Mouse (Mus musculus) neural tube, embryonic 12.5 days (tissue): ENCODE data around the gene Ptpn9. TPM values are rescaled to one million over a fixed set of nuclear protein-coding genes. Genes with fewer than 3 reads are reported as not detected.

Source experiments
- ATAC-seq: fragments of 200-750 bp; cut with Nextera tagmentation; 2 replicates; pipeline ENCODE4 v1.8.0; 2017; ENCODE audit warnings: low read depth, mild to moderate bottlenecking, moderate TSS enrichment, moderate library complexity; ENCODE audit not compliant: low FRiP score
- H3K27ac ChIP-seq: fragments of 300-500 bp; sonication (generic); 2 replicates; pipeline ENCODE4 v1.5.1; 2016
- H3K27me3 ChIP-seq: fragments of 300-500 bp; sonication (generic); replicated peaks from 2 replicates; pipeline ENCODE4 v1.6.1; 2016; ENCODE audit warnings: mild to moderate bottlenecking
- H3K36me3 ChIP-seq: fragments of 300-500 bp; sonication (generic); 2 replicates; pipeline ENCODE4 v1.6.1; 2016; ENCODE audit warnings: mild to moderate bottlenecking
- H3K4me1 ChIP-seq: fragments of 300-500 bp; sonication (generic); 2 replicates; pipeline ENCODE4 v1.6.1; 2016
- H3K4me2 ChIP-seq: fragments of 300-500 bp; sonication (generic); replicated peaks from 2 replicates; pipeline ENCODE4 v1.6.1; 2016; ENCODE audit warnings: mild to moderate bottlenecking
- H3K4me3 ChIP-seq: fragments of 300-500 bp; sonication (generic); 2 replicates; pipeline ENCODE4 v1.5.1; 2016
- H3K9ac ChIP-seq: fragments of 300-500 bp; sonication (generic); 2 replicates; pipeline ENCODE4 v1.6.1; 2016; ENCODE audit warnings: mild to moderate bottlenecking
- H3K9me3 ChIP-seq: fragments of 300-500 bp; sonication (generic); 2 replicates; pipeline ENCODE4 v1.6.1; 2016; ENCODE audit warnings: mild to moderate bottlenecking
- WGBS: fragments of 180-500 bp; shearing (Covaris S2); methylation state at CpG from one replicate; pipeline ENCODE4 v1.1.7; 2016; 5-methylcytosine and 5-hydroxymethylcytosine counted together
- polyA plus RNA-seq: library from polyadenylated mRNA; unstranded; fragments of >200 nt; fragmentation: Nextera tagmentation; extraction: Ambion mirVana; gene quantifications from 2 replicates; pipeline ENCODE4 v1.2.1, GENCODE M21; 2016

Gene Ptpn9
- polyA plus RNA-seq, 1 experiment from 2014 or later: 35.9 TPM

GRCm38 (mm10) chr9:57056237-57056636 lies 61.5 kb downstream of the Ptpn9 start:
- Histone ChIP-seq H3K4me2 (no peak overlapping the region), H3K27ac (no peak overlapping the region), H3K36me3 (peaks cover 37% of the 10 kb centered on the region)

DNA sequence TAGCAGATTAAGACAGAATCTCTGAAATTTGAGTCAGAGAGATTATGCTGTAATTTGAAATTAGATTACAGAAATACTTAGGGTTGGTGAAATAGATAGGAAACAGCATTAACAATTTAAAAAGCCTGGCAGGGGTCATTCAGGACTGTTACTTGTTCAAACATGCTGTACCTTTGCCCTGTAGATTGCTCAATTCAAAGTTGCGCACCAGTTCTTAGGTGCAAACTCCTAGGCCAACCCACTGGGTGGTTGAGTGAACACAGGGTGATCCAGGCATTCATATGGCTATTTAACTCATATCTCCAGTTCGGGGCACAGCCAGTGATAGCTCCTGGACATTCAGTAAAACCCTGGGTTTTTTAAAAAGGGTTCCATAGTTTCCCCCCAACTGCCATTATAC lies 69.4 kb downstream of the Ptpn9 start:
- H3K9me3 ChIP-seq: no peaks in the 10 kb centered on the region
- 98% methylated on average over 2 of the region's 2 CpGs for WGBS
- H3K9ac ChIP-seq: no peak overlapping the region
- ATAC-seq: no peak
- no peaks in the 10 kb centered on the region for H3K4me1 ChIP-seq
- H3K4me2 ChIP-seq: no peak overlapping the region
- H3K36me3 ChIP-seq: peaks cover 22% of the 10 kb centered on the region
- no peak overlapping the region for H3K27ac ChIP-seq
- no peak overlapping the region for H3K4me3 ChIP-seq
- no peaks in the 10 kb centered on the region for H3K27me3 ChIP-seq

More at GRCm38 (mm10) chr9:57056237-57056636, 61.5 kb downstream of the Ptpn9 start:
- H3K4me3 ChIP-seq: no peak overlapping the region
- ATAC-seq: no peak
- WGBS: 90% methylated on average over 1 of the region's 1 CpGs
- H3K9me3 ChIP-seq: no peaks in the 10 kb centered on the region
- no peak overlapping the region for H3K9ac ChIP-seq
- H3K27me3 ChIP-seq: no peaks in the 10 kb centered on the region
- H3K4me1 ChIP-seq: no peaks in the 10 kb centered on the region

DNA sequence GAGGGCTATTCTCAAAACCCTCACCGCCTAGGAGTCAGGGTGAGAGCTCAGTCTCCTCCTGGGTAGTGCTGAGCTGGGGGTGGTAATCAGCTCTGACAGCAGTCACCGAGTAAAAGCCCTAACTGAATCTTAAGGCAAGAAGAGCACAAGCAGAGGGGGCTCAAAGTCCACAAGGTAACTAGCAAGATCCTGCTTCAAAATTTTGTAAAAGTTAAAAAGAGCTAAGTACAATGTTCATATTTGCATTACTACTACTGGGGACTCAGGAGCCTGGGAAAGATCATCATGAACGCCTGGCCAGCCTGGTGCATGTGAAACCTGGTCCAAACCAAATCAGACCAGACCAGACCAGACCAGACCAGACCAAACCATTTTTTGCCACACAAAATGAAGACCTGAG lies 73.5 kb downstream of the Ptpn9 start:
- Histone ChIP-seq H3K36me3 (no peaks in the 10 kb centered on the region), H3K4me2 (no peak overlapping the region), H3K9me3 (no peaks in the 10 kb centered on the region), H3K27ac (no peak overlapping the region), H3K4me3 (no peak overlapping the region), H3K27me3 (no peaks in the 10 kb centered on the region), H3K9ac (no peak overlapping the region), H3K4me1 (0 out of 2 replicates have a peak, but pooled peaks cover 3% of the 10 kb centered on the region)
- 77% methylated on average over 3 of the region's 3 CpGs for WGBS
- no peak for ATAC-seq

- 72% methylated on average over 1 of the region's 1 CpGs for WGBS
- Histone ChIP-seq H3K4me3 (no peak overlapping the region), H3K9ac (no peak overlapping the region), H3K27ac (no peak overlapping the region), H3K4me2 (no peak overlapping the region), H3K27me3 (no peaks in the 10 kb centered on the region), H3K9me3 (no peaks in the 10 kb centered on the region), H3K4me1 (peaks cover 18% of the 10 kb centered on the region), H3K36me3 (no peaks in the 10 kb centered on the region)
- no peak for ATAC-seq
These were observed 75.5 kb downstream of the Ptpn9 start for GRCm38 (mm10) chr9:57070262-57070661.

DNA sequence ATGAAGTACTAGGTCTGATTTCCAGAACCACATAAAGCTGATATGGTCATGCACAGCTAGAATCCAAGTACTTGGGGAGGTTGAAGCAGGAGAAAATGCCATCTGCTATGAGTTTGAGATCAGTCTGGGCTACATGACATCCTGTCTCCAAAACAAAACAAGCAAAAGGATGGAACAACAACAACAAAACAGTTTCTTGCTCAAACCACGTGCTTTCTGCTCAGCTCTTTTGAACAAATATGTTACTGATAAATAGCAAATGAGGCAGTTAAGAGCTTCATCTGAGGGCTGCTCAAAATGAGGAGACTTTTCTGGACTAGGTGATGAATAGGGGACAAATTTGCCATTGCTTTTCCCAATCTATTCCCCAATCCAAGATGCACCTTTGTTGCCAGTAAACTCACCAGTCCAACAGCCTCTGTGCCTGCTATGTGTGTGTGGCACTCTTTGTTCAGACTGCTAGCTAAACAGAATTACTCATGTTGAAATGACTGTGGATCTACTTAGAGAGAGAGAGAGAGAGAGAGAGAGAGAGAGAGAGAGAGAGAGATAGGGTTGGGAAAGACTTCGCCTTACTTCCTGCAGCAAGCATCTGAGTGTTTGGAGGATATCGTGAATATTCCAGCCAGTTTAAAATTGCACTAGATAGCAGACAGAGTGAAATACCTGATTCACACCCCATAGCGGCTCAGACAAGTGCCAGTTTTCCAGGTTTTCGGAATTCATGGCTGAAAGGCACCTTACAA lies 76.2 kb downstream of the Ptpn9 start:
- H3K27ac ChIP-seq: no peak overlapping the region
- no peak for ATAC-seq
- WGBS: 29% methylated on average over 5 of the region's 5 CpGs
- H3K4me3 ChIP-seq: peak overlapping the region; percentile 79
- H3K27me3 ChIP-seq: no peaks in the 10 kb centered on the region
- no peaks in the 10 kb centered on the region for H3K9me3 ChIP-seq
- H3K36me3 ChIP-seq: no peaks in the 10 kb centered on the region
- H3K4me2 ChIP-seq: peak overlapping the region; percentile 94
- peak overlapping the region; percentile 48 for H3K9ac ChIP-seq
- H3K4me1 ChIP-seq: peaks cover 18% of the 10 kb centered on the region

- Histone ChIP-seq H3K27me3 (no peaks in the 10 kb centered on the region), H3K4me1 (peaks cover 18% of the 10 kb centered on the region), H3K4me2 (peak within 1 kb of the TSS; percentile 94), H3K4me3 (peak within 1 kb of the TSS; percentile 79), H3K9ac (peak within 1 kb of the TSS; percentile 76), H3K27ac (peak within 1 kb of the TSS; percentile 88), H3K9me3 (no peaks in the 10 kb centered on the region), H3K36me3 (no peaks in the 10 kb centered on the region)
- under 1% methylated on average over 34 of the region's 34 CpGs for WGBS
- ATAC-seq: no peak
These were observed 77.2 kb downstream of the Ptpn9 start, which contains the start of gene Sin3a for GRCm38 (mm10) chr9:57071801-57072351. Gene Sin3a (plus strand): TSS chr9:57072040.

DNA sequence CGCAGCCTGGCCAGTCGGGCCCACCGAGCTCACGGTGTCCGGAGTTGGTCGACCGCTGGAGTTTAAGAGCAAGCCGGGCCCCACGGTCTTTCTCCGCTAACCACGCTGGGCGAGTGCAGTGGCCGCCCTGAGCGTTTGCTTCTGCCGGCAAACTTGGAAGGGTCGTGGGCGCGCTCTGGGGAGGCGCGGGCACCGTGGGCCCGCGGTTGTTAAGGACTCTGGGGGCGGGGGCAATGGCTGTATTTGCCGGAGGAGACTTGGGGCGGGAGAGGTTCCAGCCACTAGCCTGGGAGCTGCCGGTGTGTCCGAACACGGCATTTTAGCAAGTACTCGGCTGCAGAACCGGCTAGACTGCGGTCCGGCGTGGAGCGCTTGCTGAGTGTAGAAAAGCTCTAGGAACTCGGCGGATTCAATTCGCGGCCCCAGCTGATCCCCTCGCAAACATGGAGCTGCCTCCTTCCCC lies 77.8 kb downstream of the Ptpn9 start:
- under 1% methylated on average over 40 of the region's 40 CpGs for WGBS

GRCm38 (mm10) chr9:57072989-57073789 lies 78.5 kb downstream of the Ptpn9 start:
- whole genome bisulfite sequencing: under 1% methylated on average over 54 of the region's 54 CpGs
- H3K4me1 ChIP-seq: peaks cover 23% of the 10 kb centered on the region
- H3K27ac ChIP-seq: peak overlapping the region; percentile 88
- peak overlapping the region; percentile 94 for H3K4me2 ChIP-seq
- H3K4me3 ChIP-seq: peak overlapping the region; percentile 91
- no peaks in the 10 kb centered on the region for H3K36me3 ChIP-seq
- H3K27me3 ChIP-seq: no peaks in the 10 kb centered on the region
- peak; percentile 61 for ATAC-seq
- H3K9me3 ChIP-seq: no peaks in the 10 kb centered on the region
- peak overlapping the region; percentile 76 for H3K9ac ChIP-seq

More for the DNA sequence above, 77.8 kb downstream of the Ptpn9 start:
- ATAC-seq: no peak
- Histone ChIP-seq H3K4me3 (peak overlapping the region; percentile 79), H3K27ac (peak overlapping the region; percentile 88), H3K9me3 (no peaks in the 10 kb centered on the region), H3K27me3 (no peaks in the 10 kb centered on the region), H3K9ac (peak overlapping the region; percentile 76), H3K4me1 (peaks cover 18% of the 10 kb centered on the region), H3K4me2 (peak overlapping the region; percentile 94), H3K36me3 (no peaks in the 10 kb centered on the region)

DNA sequence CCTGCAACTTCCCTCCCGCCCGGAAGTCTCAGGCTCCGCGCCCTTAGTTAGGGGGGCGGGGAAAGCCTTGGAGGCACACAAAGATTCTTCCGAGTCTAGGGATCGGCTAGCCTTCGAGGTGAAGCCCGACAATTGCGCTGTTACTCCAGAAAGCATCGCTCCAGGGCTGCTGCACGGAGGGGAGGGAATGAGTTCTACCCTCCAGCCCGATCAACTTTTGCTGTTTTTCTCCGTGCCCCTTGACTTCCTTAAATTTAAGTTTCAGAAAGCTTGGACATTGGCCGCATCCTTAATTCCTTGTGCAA lies 79.0 kb downstream of the Ptpn9 start:
- peaks cover 23% of the 10 kb centered on the region for H3K4me1 ChIP-seq
- under 1% methylated on average over 15 of the region's 15 CpGs for WGBS
- peak overlapping the region; percentile 94 for H3K4me2 ChIP-seq
- H3K36me3 ChIP-seq: no peaks in the 10 kb centered on the region
- H3K4me3 ChIP-seq: peak overlapping the region; percentile 91
- H3K9ac ChIP-seq: peak overlapping the region; percentile 63
- no peaks in the 10 kb centered on the region for H3K9me3 ChIP-seq
- H3K27ac ChIP-seq: peak overlapping the region; percentile 53
- ATAC-seq: no peak
- H3K27me3 ChIP-seq: no peaks in the 10 kb centered on the region

GRCm38 (mm10) chr9:57074171-57074821 lies 79.6 kb downstream of the Ptpn9 start:
- H3K9me3 ChIP-seq: no peaks in the 10 kb centered on the region
- H3K36me3 ChIP-seq: no peaks in the 10 kb centered on the region
- peak overlapping the region; percentile 63 for H3K9ac ChIP-seq
- no peak for ATAC-seq
- no peaks in the 10 kb centered on the region for H3K27me3 ChIP-seq
- peak overlapping the region; percentile 53; the same call in 1 of the 2 replicates for H3K27ac ChIP-seq
- H3K4me3 ChIP-seq: peak overlapping the region; percentile 91
- H3K4me1 ChIP-seq: peaks cover 23% of the 10 kb centered on the region
- peak overlapping the region; percentile 94 for H3K4me2 ChIP-seq
- 6% methylated on average over 21 of the region's 21 CpGs for WGBS

GRCm38 (mm10) chr9:57074822-57075603 lies 80.3 kb downstream of the Ptpn9 start:
- H3K4me1 ChIP-seq: peaks cover 23% of the 10 kb centered on the region
- ATAC-seq: no peak

More at GRCm38 (mm10) chr9:57074822-57075603, 80.3 kb downstream of the Ptpn9 start:
- H3K9ac ChIP-seq: peak overlapping the region; percentile 63
- H3K4me3 ChIP-seq: peak overlapping the region; percentile 91
- WGBS: 4% methylated on average over 17 of the region's 17 CpGs
- no peaks in the 10 kb centered on the region for H3K27me3 ChIP-seq
- no peaks in the 10 kb centered on the region for H3K9me3 ChIP-seq
- peak overlapping the region; percentile 94 for H3K4me2 ChIP-seq
- no peaks in the 10 kb centered on the region for H3K36me3 ChIP-seq
- peak overlapping the region; percentile 21 for H3K27ac ChIP-seq
